Mouse (Mus musculus) lung, postnatal 0 days (tissue): ENCODE data around the gene Nr3c2.

Experiments
- CTCF ChIP-seq: IDR thresholded peaks from 2 replicates; pipeline ENCODE4 v1.5.1; 2016; ENCODE audit warnings: antibody characterized with exemption, mild to moderate bottlenecking
- EP300 ChIP-seq: IDR thresholded peaks from 2 replicates; pipeline ENCODE4 v1.6.1; 2016; ENCODE audit warnings: antibody characterized with exemption, mild to moderate bottlenecking, control low read depth

DNA sequence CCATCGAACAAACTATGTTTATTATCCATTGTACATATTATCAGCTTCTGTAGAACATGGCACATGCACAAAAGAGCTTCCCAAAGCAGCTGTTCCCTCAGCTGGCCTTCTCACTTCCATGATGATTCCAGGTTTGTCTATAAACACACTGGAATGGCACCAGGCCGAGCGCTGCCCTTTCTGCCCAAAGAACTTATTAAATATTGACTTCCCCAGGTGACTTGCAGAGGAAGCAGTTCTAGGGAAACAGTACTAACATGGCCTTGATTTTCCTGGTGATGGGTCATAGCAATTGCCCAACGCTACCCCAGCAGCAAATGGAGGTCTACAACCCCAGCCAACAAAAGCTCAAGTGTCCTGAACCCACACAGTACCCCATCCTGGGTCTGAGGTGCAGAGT lies 379.0 kb downstream of the Nr3c2 start:
- TF ChIP-seq CTCF, result no peak
- TF ChIP-seq EP300, result no peak
